Mouse (Mus musculus) mouse embryonic stem cell (cell line): ENCODE measurements around the gene Msx1.
"Not testable (repeated sequence)": the region's sequence is repeated elsewhere in the genome, so short reads cannot be mapped to it uniquely, and the experiment has no call there.

Experiments
- in situ Hi-C, 2 experiments: fragments of 300-500 bp; cut with MboI; formaldehyde crosslinking; loops; 1 replicate in 1 of 2; 3 replicates in 1 of 2; pipeline ENCODE4 v1.14.3; 2019 to 2020; ENCODE audit warnings: low sequenced_read_pairs in 2 of 2, low pct_unique_long_range_greater_than_20kb in 1 of 2, mixed read lengths in 1 of 2; ENCODE audit not compliant: unreplicated experiment in 1 of 2

Msx1 gene

DNA sequence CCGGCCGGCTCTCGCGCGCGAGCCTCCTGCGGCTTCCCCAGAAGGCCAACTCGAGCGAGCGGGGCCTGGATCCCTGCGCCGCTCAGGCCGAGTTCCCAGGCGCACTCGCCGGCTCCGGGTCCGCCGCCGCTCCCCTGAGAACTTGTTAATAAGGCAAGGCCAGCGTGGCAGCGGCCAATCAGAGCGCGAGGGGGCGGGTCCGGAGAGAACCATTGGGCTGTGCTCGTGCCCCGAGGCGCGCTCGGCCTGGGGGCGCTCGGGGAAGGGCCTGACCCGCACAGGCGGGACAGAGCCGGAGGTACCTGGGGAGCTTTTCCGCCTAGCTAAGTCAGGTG, at the start of gene Msx1:
Msx1 (minus strand) TSS at position 123 of the 335 bp plus-strand sequence.
- in situ Hi-C loops = loop anchor here in 1 of 2 experiments (25.0 kb wide), 1 partner anchor 263 kb away; no protein-coding TSS in a partner anchor

DNA sequence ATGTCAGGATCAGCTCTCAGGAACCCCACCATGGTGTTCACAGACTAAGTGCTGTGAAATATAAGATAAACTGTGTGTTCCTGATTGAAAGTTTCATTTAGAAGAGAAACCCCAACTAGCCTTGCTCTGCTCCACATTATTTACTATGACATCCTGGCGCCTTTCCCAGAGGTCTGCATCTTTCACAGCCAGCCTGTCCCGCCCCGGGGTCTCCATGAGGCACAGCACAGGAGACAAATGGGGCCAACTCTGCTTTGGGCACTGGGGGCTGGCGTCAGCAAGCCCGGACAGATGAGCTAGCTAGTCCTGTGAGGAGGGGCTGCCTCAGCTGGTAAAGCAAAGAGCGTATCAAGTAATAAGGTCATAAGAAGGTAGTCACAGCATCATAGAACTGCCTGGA, 41.1 kb upstream of the Msx1 start:
- in situ Hi-C loops = no loop called here

DNA sequence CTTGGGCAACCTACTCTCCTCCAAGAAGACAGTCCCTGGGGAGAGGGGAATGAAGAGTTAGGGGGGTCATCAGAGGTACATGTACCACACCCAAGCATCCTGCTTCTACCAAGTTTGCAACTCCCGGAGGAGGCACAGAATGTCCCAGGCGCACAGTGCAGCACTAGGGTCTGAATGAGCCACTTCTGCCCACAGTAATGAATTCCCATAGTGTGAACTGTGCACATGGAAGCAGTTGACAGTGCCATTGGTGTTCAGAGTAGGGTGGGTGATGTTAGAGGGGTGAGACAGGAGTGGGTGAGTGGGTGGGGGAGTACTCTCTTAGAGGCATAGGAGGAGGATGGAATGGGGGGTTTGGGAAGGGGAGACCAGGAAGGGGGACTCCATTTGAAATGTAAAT, 39.9 kb upstream of the Msx1 start:
- in situ Hi-C loops = no loop called here

DNA sequence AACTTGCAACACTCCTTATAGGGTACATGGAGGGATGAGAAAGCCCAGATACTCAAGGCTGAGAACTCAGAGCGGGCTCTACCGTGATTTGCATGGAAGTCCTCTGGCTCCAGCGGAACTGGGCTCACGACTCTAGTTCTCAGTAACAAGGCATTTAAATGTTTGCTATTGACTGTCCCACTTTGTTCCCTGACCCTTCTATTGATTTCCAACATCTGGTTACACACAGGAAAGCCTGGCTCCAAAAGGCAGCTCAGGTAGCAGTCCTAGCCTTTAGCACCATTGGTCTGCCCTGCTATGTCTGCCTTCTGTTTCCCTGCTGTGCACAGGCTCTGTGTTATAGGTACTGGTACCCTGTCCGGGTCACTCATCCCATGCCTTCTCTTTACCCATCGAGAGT, 36.5 kb upstream of the Msx1 start:
- in situ Hi-C loops = no loop called here

DNA sequence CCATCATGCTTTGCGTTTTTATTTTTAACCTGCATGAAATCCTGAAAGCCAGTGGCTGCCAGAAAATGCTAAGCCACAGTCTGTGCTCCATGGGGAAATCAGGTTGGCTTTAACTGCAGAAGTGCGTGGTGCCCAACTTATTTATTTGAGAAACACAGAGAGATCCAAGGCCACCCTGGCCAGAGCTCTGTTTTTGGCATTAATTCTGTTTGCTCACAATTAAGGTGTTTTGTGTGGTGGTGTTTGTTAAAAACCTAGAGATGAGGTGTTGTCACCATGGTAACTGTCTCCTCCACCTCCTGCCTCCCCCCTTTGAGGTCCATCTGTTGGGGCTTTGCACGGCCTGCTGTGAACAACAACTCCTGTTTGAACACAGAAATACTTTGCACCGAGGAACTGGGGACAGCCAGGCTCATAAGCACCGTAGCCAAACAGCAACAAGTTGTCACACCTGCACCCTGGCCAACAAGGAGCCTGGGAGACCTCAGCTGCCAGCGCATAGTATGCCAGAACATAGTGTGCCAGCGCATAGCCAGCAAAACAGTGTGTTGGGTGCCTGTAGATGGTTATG, 35.9 kb upstream of the Msx1 start:
- in situ Hi-C loops = no loop called here

DNA sequence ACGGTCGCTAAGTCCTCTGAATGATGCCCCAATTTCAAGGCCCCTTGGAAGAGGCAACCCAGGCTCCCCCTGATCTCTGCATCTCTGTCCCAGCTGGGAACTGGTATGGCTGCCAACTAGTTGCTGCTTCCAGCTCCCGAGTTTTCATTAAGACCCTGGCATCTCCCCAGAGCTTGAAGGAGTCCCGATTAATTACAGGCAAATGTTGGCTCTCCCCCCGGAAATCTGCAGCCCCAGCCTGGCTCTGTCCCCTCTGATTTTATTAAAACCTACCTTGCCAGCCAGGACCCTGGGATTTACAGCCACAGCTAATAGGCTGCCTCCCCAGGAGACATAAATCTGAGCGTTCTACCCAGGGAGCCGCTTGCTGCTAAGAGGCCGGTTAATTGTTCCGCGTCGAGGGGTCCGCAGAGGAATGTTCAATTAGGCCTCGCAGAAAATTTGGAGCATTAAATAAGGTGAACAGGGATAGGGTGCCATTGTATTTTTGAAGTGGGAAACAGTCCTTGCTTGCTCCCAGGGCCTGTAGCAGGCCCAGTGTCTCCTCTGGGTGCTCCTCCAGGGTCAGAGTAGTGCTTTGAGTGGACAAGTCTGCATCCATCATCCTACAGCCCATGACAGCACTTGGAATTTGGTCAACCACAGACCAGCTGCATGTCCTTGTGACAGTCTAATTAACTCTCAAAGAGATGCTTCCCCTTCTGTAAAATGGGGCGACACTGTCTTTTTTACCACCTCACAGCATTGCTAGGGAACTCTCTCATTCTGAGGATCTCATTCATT, 33.6 kb upstream of the Msx1 start:
- in situ Hi-C loops = no loop called here

DNA sequence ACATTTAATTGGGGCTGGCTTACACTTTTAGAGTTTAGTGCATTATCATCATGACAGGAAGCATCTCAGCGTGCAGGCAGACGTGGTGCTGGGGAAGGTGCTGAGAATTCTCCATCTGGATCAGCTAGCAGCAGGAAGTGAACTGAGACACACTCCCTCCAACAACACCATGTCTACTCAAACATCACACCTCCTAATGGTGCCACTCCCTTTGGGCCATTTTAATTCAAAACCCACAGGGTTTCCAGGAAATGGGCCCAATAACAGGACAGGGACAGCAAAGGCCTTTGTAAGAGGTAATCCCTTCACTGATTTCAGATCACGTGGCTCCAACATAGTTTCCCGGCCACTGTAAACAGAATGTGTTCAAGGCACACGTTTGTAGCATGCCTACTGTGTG, 31.7 kb upstream of the Msx1 start:
- in situ Hi-C loops = no loop called here

DNA sequence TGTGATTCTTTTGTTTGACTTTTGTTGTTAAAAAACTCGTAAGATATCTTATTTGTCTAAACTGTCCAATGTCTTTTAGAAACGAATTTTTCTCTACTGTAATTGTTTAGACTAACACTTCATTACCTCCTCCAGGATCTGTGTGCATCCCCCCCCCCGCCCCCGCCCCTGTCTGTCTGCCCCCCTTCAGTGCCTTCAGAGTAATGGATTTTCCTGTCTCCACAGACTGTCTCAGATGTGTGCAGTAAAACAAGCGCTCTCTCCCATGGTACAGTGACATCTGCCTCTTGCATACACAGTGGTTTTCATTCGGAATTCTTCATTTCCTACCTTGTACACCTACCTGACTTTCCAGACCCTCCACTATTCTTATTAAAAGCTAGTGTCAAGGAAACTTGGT, 29.9 kb upstream of the Msx1 start:
- in situ Hi-C loops = no loop called here

DNA sequence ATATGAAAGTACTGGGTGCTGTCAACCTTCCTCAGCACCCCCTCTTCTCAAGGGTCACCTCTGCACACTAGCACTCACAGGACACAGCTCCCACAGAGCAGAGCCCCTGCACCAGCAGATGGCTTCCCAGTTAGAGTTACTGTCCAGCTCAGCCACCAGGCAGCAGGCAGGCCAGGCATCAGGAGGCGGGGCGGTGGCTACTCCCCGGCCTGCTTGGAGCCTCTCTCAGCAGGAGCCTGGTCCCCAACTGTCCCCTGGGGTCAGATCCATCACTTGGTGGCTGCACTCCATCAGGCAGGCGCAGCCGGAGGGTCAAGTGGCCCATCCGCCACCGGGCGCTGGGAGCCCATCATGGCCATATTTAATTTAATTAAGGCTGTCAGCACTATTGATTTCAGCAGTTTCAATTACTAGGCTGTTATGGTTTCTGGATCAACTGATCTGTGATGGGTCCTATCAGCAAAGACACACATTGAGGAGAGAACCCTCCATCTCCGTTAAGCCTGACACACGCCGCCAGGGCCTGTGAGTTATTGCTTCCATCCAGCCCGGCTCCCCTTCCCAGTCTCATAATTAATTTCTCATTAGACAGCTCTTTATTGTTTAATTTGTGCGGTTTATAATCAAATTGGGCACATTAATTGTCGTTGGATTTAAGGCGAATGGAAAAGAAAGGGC, 27.1 kb upstream of the Msx1 start:
- in situ Hi-C loops = no loop called here

DNA sequence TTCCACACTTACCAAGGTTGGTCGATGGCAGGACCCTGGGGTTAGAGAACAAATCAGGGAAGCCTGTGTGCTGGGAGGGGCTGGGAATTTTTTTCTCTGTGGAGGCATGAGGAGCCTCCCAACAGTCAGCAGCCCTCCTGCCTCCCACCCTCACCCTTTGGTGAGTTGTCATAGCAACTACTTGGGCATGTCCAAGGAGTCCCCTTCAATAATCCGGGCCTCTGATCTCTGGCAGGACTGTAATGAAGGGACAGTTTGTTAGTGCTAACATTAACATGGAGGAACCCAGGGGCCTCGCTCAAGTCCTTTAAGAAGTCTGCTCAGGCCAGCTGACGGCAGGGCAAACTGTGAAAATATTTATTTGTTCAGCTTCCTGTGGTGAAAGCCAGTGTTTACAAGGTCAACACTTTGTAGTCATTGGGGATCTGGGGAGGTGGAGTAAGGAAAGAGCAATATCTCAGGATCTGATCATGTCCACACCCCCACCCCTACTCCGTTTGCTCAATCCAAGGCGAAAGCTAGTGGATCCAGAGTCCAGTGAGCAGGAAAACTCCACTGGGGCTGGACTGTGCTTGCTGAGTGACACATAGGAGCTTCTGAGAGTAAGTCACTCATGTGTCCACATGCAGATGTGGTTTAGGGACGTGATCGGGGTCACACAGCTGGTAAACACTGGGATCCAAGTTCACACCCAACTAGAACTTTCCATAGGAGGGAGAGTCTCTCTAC, 24.8 kb upstream of the Msx1 start:
- in situ Hi-C loops = no loop called here

DNA sequence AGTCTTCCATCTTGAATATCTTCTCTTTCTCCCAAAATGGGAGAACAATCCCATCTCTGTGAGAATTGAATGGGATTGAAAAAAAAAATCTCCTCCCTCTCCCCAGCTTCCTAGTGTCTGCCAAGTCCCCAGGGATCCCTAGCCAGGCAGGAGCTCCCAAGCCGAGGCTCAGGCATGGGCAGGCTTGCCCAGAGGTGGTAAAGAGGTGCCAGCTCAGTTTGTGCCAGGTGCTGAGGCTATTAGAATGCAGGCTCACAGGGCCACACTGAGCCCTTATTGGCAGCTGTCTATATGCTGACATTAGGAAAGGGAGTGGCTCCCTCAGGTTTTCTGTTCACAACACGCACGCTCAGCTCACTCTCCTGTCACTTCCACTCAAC, 11.9 kb upstream of the Msx1 start:
- in situ Hi-C loops = no loop called here

DNA sequence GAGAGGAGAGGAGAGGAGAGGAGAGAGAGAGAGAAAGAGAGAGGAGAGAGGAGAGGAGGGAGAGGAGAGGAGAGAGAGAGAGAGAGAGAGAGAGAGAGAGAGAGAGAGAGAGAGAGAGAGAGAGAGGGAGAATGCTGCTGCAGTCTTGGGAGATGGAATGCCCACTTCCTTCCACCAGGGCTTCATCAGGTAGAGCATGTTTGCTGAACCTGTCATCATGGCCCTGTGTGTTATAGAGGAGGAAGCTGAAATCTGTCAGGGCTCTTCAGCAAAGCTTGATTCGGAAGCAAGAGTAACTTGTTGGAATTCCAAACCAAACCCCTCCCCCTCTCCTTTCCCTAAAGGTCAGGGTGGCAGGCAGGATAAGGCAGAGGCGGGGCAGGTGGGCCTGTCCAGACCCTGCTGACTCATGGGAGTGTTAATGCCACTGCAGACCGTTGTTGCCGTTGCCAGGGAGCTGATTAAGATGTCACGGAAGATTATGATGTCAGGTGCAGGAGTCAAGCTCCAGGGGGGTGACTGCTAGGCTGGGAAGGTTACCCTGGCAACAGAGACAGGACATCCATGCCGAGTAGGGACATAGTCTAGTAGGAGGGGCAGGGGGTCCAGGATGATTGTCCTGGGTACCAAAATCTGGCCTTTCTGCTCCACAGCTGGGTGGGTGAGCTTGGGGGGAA, 11.3 kb upstream of the Msx1 start:
- in situ Hi-C loops = no loop called here

DNA sequence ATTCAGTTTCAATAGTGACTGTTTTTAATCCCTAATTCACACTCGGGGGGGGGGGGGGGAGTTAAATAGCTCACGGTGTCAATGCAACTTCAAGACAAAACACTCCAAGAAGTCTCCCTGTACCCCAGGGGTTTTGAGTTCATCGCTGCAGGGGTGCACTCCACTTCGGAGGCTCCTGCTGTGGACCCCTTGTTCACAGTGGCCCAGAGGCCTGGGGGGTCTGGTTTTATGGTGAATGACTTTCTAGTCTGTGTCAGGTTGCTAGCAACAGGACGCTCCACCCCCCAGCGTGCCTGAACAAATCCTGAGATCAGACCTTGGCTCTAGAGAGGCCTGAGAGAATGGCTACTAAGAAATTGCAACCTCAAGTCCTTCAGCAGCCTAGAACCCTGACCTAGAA, 8.4 kb upstream of the Msx1 start:
- in situ Hi-C loops = no loop called here

DNA sequence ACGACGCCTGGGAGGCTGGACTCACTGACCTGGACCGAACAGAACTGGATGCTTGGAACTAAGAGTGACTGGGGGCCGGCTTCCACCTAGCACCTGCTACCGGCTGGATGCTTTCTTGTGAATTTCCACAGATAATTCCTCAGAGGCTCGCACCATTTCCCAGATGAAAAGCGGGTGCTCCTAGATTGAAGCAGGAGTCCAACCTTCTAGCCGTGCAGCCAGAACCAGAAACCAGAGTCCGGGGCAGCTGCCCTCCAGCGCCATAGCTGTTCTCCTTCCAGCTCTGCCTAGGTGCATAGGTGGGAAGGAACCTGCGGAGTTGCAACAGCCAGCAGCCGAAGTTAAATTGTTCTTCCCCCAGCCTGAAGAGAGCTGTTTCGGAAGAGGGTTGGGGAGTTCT, 7.6 kb upstream of the Msx1 start:
- in situ Hi-C loops = no loop called here

DNA sequence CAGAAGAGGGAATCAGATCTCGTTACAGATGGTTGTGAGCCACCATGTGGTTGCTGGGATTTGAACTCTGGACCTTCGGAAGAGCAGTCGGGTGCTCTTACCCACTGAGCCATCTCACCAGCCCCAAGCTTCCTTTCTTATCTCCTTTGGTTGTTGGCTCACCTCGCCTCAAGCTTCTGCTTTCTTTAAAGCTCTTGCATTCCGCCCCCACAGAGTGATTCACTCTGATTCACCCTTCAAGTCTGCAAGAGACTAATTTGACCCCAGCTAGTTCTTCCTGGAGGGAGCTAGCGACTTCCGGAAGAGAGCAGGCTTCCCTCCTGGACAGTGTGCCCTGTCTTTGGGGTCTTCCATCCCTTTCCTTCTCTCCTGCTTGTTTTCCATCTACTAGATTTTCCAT, 6.1 kb upstream of the Msx1 start:
- in situ Hi-C loops = not testable (repeated sequence)

DNA sequence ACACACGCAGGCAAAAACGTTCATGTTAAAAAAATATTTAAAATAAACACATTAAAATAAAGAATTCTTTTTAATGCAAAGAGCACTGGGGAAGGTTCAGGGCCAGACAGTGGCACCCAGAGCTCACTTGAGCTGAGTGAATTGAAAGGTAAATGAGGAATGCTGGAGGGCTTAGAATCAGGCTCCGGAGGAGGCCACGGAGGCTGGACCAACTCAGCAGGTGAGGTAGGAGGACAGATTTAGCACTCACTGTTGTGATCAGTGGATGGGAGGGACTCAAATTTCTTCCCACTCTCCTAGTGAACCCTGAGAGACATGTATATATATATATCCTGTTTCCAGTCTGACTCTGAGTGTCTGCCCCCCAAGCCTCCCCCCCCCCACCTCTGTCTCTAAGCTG, 5.5 kb upstream of the Msx1 start:
- in situ Hi-C loops = no loop called here

DNA sequence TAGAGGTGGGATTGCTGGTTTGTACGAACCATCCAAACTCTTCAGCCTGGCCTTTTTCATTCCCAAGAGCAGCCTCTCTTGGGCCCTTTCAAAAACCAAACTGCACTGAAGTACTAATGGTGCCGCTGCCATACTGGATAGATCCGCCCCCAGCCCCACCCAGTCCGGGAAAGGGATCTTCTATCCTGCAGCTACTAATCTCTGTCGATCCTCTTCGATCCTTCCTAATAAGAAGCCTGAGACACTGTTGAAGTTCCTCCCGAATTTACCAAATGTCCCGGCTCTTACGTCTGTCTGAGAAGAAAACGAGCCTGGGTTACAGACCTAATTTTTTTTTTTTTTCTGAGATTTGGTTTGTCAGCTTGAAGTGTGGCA, 4.9 kb upstream of the Msx1 start:
- in situ Hi-C loops = no loop called here

DNA sequence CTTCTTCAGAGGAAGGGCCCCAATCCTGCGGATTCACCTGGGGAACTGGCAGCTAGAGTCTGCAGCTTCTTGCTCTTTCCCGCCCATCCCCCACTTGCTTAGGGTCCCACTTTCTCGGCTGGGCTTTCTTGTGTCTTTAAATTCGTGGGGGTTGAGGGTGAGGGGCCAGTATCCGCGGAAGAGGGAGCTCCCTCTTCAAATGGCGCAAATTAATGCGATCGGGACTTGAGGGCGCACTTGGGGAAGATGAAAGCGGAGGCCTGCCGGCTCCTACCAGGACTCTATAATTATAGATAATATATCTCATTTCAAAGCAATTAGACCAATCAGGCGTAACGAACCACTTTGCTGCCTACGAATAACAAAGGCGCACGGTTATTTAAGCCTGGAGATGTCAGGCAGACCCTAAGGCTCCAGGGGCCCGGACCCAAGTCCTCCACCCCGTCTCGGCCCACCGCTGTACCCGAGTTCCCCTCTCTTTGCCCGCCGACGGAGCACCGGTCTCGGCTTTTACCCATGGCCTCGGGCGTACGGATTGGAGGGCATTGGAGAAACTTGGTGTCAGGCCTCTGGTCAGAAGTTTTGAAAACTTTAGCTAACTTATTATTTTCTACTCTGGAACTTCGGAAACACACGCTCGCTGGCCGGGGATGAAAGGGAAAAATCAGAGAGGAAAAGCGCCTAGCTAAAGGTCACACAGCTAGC, 4.4 kb upstream of the Msx1 start:
- in situ Hi-C loops = no loop called here
